Mouse (Mus musculus): ENCODE measurements around the gene Tmsb4x.

- TF ChIP-seq CTCF (IDR thresholded peaks at IDR 0.05; ENCODE audit: control insufficient read depth, insufficient read depth, insufficient replicate concordance, low read depth, low read length) (no peak), POLR2A (IDR thresholded peaks at IDR 0.05; ENCODE audit: control insufficient read depth, low read depth, low read length) (no peak)
Observed at GRCm38 (mm10) chrX:167227756-167228155, 18.6 kb upstream of the Tmsb4x start.

Measured in testis, adult 2 months (tissue).